Mouse (Mus musculus): ENCODE data around the gene Lactb.
"Not testable (repeated sequence)": the region's sequence is repeated elsewhere in the genome, so short reads cannot be mapped to it uniquely, and the experiment has no call there.

The Lactb gene

DNA sequence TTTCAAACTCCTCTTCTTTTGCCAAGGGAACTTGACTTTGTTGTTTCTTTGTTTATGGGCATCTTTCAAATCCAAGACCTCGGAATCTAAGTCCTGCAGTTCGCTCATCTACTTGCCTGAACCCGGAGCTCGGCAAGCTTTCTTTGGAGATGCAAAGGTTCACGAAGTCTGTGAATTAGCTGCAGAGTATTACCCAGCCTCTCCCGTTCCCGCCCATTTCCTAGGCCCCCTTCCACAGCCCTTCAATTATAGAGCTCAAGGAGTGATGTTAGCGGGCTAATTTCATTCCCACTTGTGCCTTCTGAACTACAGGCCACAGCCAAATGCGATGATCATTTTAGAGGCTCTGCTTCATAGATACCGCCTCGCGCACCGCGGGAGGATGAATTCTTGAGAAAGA, 55.3 kb downstream of the Lactb start:
- no peak for DNase-seq (ENCODE audit: low spot score)

DNA sequence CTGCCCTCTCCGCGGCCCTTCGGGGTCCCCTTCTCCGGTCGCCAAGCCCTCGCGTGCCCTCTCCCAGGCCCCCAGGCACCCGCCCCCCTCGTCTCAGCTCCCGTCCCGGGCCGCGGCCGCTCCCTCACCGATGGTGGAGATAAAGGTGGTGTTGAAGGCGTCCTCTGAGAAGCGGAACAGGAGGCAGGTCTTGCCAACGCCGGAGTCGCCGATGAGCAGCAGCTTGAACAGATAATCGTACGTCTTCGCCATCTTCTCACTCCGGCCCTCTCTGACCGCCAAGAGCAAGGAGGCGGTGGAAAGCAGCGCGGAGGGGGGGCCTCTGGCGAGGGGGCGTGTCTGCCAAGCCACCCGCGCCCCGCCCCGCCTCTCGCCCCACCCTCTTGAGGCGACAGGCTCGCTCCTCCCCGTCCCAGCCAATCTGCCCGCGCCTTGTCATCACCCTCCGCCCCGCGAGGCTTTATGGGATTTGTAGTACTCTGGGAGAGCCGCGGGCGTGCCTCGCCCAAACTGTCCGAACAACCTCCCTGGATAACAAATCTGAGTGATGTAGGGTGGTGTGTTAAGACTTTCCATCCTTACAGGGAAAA, 55.8 kb downstream of the Lactb start, which contains the start of gene Rab8b:
Rab8b (minus strand) TSS at position 306 of the 590 bp plus-strand sequence.
- peak; percentile 92 for DNase-seq (ENCODE audit: low spot score)

DNA sequence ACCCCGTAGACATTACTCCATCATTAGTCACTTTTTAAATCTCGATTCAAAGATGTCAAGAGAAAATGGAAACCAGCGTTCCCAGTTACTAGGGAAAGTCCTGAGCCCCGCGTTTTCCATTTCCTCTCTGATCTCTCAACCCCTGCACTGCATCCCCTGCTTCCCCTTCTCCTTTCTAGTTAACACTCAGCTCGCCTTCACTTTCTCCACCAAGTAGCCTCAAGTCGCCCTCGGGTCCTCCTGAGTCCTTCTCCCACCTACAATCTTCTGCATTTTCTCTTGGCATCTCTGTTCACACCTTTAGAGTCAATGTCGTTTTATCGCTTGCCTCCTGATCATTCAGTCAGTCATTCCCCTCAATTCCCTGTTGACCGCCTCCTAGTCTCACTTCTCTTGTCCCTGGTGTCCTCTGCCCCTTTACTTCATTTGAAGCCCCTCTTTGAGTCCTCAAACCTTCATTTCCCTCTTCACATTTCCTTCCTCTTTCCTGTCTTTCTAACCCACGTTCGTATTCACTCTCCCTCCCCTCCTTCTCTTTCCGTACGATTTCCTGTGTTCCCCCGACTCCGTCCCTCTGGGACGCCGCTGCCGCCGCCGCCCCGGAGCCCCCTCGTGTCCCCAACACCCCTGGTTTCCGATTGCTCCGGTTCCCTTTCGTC, 56.5 kb downstream of the Lactb start:
- DNase-seq (ENCODE audit: low spot score) = peak; percentile 10

DNA sequence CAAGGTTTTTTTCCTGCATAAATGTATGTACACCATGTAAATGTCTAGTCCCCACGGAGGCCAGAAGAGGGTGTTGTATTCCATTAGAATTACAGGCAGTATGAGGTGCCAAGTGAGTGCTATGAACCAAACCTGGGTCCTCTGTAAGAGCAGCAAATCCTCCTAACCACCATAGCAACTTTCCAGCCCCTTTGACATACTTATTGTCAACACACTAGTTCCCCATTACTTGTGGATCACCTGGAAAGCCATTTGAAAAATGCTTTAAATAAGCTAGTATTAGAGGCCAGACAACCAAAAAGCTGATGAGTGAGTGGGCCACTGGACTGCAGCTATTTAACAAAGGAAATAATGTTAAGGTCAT, 57.4 kb downstream of the Lactb start:
- no peak for DNase-seq (ENCODE audit: low spot score)

DNA sequence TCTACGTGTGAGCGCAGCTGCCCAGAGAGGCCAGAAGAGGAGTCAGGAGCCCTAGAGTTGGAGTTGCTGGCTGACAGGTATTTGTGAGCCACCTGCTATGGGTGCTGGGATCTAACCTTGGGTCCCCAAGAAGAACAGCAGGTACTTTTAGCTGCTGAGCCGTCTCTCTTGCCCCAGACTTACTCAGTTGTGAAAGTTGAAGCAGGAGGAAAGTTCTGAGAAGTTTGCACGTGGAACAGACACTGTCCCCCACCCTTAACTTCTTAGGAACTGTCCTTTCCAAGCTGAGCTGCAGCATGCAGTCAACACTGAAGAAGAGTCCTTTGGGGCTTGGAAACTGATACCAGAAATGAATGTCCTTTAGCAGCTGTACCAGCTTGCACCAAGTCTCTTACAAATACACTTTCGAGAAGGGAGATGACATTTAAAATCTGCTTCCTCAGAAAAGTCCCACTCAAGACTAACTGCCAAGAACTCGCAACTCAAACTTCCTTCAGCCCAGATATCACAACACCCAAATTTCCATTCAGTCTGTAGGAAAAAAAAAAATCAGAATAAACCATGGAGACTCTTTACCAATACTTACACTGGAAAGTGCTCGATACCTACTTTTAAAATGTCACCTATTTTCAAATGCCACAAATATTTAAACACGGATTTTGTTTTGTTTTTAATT, 57.9 kb downstream of the Lactb start:
- no peak for DNase-seq (ENCODE audit: low spot score)

DNA sequence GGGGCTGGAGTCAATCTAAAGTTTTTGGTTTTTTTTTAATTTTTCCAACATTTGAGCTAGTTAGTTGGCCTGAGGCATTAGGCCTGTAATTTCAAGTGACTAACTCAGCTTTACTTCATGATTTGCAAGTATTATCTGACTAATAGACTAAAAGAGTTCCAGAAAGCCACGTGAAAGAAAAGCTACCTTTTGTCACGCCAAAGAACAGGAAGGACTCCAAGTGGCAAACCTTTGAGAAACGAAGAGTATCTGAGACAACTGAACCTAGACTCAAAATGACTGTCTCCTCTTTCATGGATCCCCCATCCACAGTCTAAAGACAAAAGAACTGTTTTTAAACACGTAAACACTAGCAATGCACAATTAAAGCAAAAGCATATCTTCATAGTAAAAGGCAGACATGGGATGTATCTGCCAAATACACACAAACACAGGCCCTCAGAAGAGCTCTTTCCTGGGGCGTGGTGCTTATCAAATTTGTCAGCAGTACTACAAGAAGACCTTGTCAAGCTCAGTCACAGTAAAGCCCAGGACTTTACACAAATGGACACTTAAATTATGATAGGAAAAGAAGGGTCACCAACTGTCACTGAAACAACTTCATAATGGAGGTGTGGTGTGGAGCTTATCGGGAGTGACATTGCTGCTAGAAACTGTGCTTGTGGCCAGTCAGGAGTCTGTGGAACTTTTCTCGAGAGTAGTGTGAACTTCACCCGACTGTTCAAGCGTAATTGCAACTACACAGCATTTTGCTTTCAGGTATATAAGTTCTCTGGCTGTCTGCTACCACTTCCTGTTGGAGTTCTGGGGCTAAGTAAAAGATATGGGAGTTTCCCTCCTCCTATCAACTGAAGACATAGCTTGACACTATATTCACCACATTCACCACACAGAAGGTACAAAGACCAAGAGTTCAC, 59.2 kb downstream of the Lactb start:
- no peak for DNase-seq (ENCODE audit: low spot score)

DNA sequence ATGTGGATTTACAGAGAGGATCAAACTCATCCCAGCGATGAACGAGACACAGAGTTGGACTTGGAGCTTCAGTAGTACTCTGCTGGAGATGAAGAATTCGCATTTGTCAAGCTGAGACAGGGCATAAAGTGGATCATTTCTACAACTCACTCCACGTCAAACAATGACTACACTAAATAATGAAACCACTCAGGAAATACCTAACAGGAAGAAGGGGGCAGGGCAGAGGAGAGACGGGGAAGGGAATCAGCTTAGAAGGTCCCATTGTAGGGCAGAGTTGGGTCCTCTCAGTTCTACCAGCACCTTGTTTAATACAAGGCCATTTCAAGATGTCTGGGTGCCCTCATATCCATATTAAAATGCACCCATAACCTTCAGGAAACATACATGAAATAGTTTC, 59.9 kb downstream of the Lactb start:
- no peak for DNase-seq (ENCODE audit: low spot score)

DNA sequence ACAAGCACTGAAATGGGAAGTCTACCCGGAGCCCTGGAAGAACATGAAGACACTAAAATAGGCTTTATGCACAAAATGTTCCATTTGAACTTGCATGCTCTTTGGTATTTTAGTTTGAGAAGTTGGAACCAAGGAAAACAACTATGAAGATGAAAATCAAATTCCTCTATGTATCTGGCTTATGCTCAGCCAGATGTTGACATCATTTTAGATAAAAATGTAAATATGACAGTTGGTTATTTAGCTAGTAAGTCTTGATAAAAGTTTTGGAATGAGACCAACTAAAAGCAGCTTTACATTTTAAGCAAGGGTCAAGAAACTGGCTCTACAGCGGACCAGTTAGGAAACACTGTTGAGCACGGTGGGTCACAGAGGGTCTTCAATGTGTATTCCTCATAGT, 60.7 kb downstream of the Lactb start:
- DNase-seq (ENCODE audit: low spot score) = no peak

DNA sequence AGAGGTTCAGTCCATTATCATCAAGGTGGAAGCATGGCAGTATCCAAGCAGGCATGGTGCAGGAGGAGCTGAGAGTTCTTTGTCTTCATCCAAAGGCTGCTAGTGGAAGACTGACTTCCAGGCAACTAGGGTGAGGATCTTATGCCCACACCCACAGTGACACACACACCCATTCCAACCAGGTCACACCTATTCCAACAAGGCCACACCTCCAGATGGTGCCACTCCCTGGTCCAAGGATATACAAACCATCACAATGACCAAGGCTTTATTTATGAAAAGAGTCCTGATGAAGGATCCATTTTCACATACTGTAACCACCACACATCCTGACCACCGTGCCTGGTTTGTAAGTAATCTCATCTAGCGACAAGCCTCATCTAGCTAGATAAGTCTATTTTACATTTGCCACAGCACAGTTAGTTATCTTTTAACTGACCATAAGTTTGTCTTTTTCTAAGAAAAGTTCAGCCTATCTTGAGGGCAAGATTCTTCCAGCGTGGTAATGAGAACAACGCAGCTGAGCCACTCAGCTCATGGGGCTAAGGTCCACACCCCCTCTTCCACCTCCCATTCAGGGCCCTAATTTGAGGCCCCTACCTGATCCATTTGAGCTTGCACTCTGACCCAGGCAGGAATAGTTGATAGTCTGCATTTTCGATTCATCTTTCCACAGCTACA, 61.9 kb downstream of the Lactb start:
- DNase-seq (ENCODE audit: low spot score) = not testable (repeated sequence)

DNA sequence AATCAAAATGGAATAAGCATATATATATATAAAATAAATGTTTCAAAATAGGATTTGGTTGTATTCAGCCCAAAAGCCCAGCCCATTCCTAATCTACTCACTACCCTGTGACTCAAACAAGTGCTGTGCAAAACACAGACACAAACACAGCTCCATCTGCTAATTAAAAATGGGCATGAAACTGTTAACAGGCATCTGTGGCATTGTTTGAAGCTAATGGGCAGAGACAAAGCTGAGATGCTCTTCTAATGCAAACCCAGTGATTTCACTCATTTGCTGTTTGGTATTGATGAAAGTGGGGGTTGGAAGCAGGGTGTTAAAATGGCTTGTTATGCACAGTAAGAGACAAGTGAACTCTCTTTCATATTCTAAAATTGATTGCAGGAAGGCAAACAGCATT, 63.0 kb downstream of the Lactb start:
- no peak for DNase-seq (ENCODE audit: low spot score)

DNA sequence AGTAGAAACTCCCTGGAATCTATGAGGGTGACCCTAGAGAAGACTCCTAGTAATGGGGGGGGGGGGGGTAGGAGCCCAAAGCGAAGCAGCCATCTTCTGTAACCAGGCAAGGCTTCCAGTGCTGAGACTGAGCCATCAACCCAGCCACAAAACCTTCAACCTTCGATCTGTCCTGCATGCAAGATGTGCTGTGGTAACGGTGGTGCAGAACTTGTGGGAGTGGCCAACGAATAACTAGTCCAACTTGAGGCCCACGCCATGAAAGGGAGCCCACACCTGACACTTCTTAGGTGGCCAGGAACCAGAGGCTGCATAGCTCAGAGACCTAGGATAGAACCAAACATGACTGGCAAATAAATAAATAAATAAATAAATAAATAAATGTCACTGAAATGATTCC, 64.6 kb downstream of the Lactb start:
- no peak for DNase-seq (ENCODE audit: low spot score)

DNA sequence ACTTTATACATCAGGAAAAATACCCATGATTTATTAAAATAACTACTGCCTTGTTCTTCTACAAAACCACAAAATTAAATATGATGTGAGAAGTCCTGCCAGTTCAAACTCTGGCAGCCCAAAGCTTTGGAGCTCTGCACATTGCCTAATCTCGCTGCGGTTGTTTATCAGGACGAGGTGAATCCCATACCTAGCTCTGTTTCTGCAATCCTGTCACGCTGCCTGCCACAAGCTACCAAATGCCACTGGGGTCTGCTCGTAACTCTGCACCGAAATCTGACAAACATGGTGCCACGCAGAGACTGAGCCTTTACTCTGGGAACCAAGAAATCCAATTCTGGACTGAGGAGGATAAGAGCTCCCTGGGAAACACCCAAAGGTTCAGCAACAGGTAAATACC, 65.4 kb downstream of the Lactb start:
- DNase-seq (ENCODE audit: low spot score) = no peak

DNA sequence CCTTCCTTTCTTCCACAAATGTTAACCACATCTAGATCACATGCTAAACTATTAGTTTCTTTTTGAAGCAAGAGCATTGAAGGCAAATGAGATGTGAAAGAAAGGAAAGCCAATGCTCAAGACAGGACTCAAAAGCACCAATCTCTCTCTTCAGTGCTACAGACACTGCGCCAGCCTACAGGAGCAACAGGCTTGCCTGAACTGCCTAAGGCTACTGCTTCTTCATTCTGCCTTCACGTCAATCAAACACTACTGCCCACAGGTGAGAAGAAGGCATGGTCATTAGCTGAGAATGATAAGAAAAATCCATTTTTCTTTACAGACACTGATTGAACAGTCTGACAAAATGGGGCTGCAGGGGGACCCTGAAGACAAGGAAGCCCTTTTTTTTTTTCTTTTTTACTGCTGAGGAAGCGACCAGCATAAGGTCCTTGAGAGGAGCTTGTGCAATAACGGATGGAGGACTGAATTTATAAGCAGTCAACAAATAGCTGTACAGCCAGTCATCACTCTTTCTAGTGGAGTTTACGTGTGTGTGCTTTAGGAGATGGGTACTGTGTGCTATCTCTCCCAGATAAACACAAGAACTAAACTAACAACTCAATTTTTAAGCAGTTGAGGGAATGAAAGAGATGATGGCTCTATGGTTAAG, 67.4 kb downstream of the Lactb start:
- DNase-seq (ENCODE audit: low spot score) = no peak

DNA sequence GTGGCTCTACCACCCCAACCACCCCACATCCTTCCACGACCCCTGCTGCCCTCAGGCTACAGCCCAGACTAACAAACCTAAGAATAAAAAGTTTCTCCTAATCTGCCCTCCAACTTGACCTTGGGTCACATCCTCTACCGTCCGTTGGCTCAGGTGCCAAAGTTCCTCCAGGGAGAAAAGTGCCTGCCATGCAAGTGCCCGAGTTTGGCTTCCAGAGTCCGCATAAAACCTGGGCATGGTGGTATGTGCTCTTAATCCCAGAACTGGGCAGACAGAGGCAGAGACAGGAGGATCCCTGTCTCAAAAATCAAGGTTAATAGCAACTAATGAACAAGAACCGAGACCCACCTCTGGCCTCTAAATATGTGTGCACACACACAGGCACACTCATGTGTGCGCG, 68.2 kb downstream of the Lactb start:
- no peak for DNase-seq (ENCODE audit: low spot score)

DNA sequence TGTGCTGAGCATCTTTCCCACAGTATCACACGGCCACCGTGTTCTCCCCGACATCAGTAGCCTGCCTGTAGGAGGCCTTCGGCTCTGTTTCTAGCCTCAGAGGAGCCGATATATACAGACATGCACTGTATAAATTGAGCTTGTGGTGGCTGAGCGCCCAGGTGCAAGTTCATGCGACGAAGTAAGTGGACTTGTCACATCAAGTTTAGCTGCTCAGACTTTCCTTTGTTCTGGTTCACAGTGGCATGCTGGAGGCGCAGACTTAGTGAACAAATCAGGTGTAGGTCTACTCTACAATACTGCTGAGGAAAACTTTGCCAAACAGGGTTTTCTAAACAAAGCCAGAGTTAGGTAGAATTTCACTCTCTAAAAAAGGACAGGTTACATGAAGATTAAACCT, 69.3 kb downstream of the Lactb start:
- no peak for DNase-seq (ENCODE audit: low spot score)

Data from urinary bladder, postnatal 25 days (tissue).